Mouse (Mus musculus) T-helper 2 cell (primary cell): ENCODE measurements around the gene Hdhd5.

Source experiments
- in situ Hi-C: fragments of 300-600 bp; cut with MboI, MseI; formaldehyde crosslinking; loops from one replicate; pipeline ENCODE4 v1.15.1; 2025; ENCODE audit warnings: high pct_unique_total_duplicates

Gene Hdhd5

DNA sequence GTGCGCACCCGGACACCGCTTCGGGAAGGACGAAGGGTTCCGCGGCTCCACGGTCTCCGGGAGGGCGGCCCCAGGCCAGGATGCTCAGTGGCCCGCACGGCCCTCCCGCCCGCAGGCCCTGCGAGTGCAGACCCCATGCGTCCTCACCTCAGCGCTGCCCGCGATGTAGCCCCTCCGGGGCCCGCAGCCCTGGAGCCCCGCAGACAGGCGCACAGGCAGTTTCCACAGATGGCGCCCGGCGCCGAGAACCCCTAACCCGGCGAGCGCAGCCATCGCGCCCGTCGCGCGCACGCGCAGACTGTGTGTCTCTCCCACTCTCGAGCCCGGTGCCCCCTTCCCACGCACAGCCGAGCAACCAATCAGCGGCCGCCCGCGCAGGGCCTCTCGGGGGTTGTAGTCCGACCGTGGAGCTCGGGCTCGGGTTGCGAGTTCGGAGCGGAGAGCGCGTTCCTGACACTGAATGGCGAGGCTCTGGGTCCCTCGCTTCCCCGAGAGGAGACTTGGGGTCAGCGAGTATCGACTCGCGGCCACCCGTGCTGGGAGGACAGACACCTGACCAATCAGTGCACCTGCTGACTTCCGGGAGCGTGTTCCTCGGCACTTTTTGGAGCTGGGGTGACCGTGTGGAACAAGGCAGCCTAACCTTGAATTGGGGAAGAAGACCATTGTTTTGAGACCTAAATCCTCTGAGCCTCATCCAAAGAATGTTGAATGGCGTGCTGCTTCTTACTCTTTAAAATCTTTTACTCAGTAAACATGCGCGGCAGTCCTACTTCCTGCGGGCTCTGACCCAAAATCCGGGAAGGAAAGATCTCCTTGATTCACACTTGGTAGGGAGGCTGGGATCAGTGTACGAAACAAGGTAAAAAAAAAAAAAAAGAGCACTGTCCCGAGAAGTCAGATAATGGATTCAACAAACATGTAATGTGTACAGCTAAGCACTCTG lies at the start of gene Hdhd5:
Hdhd5 (minus strand) TSS at position 300 of the 946 bp plus-strand sequence.
- in situ Hi-C loops, result loop anchor here (5.0 kb wide), 1 partner anchor 131 kb away; no protein-coding TSS in a partner anchor

- in situ Hi-C loops, result loop anchor here (5.0 kb wide), 1 partner anchor 38 kb away; no protein-coding TSS in a partner anchor
Observed at GRCm38 (mm10) chr6:120580713-120581015, 49.5 kb upstream of the Hdhd5 start.

DNA sequence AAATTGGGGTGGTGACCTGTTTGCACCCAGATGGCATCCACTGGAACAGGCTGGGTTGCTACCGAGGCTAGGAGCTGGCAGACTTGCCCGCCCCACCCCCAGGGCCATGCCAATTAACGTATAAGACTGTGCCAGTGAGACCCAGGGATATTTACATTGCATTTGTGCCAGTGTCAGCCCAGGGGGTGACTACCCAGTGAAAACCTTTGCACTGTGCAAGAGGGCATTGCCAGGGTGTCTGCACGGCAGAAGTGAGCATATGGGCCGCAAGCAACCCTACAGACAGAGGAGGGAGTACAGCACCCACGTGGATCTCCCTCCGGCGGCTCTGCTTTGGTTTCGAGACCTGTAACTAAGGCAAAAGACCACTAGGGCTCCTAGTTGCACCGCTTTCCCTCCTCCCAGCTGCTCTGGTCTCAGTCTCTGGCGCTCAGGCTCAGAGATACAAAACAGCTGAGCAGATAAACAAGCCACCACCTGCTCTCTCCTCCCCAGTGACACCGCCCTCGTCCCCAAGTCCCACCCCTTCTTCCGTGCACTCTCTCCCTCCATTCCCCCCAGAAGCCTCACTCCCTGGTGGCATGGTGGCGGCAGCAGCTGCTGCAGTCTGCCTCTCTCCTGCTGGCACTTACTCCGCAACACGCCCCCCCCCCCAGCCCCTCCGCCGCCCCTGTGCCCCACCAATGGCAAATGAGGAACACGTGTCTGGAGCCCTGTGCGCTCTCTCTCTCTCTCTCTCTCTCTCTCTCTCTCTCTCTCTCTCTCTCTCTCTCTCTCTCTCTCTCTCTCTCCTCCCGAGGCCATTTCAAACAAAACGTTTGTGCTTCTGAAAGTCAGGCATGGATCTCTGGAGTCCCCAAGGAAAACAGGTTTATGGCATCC lies 49.0 kb upstream of the Hdhd5 start:
- in situ Hi-C loops, result loop anchor here (5.0 kb wide), 1 partner anchor 38 kb away; no protein-coding TSS in a partner anchor

DNA sequence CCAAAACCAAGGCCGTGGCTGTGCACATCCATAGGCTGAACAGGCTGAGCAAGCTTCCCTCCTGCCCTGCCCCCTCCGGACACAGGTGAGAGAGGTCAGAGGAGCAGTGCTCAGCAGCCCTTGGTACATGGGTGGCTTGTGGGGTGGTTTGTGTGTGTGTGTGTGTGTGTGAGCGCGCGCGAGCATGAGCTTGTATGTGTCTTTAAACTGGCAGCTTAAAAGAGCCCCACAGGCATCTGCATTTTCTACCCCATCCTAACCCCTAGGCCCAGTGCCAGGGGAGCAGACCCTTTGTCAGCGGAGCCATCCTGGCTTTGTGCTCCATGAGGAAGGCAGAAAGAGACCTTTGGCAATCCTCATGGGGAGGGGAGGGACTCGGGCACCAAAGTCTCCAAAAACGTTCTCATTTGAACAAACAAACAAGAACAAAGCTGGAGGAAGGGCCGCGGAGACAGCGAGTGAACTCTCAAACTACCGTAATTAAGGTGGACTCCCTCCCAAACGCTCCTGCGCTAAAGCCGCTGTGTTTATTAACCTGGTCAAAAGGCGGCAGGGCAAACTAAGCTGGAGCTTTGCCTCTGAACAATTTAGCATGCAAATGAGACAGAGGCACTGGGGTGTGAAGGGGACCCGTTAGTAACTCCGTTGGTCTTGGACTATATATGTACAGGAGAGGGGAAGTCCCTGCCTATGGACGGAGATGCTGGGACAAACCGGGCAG lies 48.2 kb upstream of the Hdhd5 start:
- in situ Hi-C loops, result no loop called here

DNA sequence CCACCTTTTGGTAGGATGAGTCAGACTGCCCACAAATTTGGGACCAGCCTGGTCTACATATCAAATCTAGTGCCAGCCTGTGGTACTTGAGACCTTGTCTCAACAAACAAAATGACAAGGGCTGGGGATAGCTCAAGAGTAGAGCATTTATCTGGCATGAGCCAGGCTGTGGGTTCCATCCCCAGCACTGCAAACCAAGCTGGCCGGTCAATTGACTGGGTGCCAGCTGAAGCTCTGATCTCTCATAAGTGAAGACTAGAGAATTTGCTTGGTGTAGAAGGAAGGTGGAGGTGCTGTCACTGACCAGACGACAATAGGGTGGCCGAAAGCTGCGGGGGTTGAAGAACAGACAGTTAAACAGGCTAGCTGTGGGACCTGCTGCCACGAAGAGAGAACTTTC lies 47.4 kb upstream of the Hdhd5 start:
- in situ Hi-C loops, result no loop called here

DNA sequence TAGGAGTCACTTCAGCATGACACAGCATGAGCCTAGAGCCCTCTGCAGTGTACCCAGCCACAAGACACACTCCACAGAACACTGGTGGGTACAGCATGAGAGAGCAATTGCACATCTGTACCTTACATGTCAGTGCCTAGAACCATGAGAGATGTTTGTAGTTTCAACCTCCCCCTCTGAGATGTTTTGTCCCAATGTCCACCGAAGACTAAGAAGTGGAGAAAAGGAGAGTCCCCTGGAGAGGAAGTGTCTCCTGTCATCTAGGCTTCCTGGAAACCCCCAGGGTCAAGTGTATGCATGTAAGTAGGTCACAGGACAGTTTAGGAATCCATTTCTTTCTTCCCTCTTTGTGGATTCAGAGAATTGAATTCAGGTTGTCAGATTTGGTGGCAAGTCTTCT lies 41.3 kb upstream of the Hdhd5 start:
- in situ Hi-C loops, result no loop called here

GRCm38 (mm10) chr6:120568257-120568656 lies 37.1 kb upstream of the Hdhd5 start:
- in situ Hi-C loops, result no loop called here

GRCm38 (mm10) chr6:120566911-120567909 lies 36.1 kb upstream of the Hdhd5 start:
- in situ Hi-C loops, result no loop called here

DNA sequence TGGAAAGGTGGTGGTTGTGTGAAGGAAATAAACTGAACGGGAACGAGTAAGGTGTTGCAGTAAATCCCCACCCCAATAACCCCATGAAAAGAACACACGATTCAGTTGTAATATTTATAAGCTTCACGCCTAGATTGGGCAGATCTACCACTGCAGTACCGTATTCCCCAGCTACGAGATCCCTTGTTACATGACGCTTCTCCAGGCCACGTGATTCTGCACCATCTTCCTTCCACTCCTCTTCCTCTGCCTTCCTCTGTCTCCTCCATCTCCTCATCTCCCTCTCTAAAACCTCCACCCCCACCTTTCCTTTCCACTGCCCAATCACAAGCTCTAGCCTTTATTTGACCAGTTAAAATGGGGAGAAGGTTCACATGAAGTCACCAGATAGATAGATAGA lies 25.5 kb upstream of the Hdhd5 start:
- in situ Hi-C loops, result loop anchor here (10.0 kb wide), 1 partner anchor 292 kb away; no protein-coding TSS in a partner anchor

DNA sequence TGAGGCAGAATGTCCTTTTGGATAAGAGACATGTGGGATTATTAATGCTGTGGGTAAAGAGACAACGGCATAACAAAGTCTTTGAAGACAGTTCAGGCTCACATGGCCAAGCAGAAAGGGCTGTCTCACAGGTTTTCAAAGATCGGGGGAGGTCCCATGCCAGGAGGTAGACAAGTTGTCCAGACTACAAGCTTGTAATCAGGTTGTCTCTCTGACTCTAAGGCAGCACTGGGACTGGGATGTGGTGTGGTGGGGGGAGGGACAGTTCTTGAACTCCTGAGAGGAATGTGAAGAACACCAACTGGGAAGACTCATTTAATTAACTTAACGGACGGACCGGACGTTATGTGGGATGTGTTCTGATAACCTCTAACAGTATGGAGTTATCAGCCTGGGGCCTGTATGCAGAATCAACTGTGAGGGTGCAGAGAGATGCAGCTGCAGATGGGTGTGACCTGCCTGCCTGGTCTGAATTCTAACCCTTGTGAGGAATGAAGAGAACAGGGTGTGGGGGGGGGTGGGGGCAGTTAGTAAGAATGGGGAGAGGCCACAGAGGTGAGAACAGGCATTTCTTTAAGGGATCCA lies 25.0 kb upstream of the Hdhd5 start:
- in situ Hi-C loops, result loop anchor here (10.0 kb wide), 1 partner anchor 291 kb away; no protein-coding TSS in a partner anchor

DNA sequence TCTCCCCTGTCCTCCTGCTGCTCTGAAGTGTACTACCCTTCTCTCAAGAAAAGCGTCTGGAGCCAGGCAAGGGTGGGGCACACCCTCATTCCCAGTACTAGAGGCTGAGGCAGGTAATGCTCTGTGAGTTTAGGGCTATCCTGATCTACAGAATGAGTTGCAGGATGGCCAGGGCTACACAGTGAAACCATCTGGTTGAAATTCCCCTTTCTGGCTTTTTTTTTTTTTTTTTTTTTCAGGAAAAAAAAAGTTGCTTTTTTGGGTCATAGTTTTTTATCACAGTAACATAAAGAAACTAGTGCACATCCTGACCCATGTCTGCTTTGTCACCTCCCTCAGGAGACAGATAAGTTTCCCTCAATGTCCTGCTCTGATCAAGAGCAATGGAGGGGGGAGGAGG lies 24.0 kb upstream of the Hdhd5 start:
- in situ Hi-C loops, result loop anchor here (10.0 kb wide), 1 partner anchor 290 kb away; no protein-coding TSS in a partner anchor

DNA sequence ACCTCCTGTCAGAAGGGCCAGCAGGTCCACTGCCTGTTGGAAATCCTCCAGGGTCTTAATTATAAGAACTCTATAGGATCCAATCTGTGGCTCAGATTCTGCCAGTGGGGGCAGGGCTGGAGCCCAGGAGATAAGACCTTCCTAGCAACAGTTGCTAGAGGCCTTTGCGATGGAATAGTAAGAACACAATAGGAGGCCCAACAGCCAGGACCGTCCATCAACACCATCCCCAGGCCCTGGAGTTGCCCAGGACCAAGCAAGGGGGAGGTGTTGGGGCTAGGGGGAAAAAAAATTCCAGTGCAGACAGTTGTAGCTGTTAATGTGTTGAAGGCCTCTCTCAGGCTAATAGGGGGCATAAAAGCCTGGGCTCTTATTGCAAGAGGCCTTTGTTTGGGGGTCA lies 19.1 kb upstream of the Hdhd5 start:
- in situ Hi-C loops, result loop anchor here (10.0 kb wide), 1 partner anchor 285 kb away; no protein-coding TSS in a partner anchor

- in situ Hi-C loops, result no loop called here
Observed at GRCm38 (mm10) chr6:120548581-120548980, 17.5 kb upstream of the Hdhd5 start.

GRCm38 (mm10) chr6:120546973-120547372 lies 15.9 kb upstream of the Hdhd5 start:
- in situ Hi-C loops, result no loop called here

- in situ Hi-C loops, result no loop called here
Observed at GRCm38 (mm10) chr6:120546292-120546691, 15.2 kb upstream of the Hdhd5 start.

- in situ Hi-C loops, result loop anchor here (5.0 kb wide), 2 partner anchors 40 to 195 kb away; no protein-coding TSS in a partner anchor
Observed at GRCm38 (mm10) chr6:120542061-120542460, 10.9 kb upstream of the Hdhd5 start.

DNA sequence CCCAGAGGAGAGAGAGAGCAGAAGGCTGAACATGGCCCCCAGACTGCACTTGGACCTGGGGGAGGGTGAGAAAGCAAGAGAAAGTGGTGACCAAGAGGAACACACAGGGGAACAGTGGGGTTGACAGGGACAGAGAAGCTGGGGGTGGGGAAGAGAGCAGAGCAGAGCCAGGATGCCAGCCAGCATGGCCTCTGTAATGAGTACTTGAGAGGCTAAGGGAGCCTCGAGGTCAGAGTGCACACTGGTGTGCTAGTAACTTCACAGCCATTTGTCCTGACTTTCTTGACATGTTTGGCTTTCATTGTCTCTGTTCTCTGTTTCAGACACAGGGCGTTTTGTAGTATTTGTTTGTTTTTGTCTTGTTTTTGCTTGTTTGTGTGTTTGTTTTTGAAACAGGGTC lies 10.3 kb upstream of the Hdhd5 start:
- in situ Hi-C loops, result loop anchor here (5.0 kb wide), 2 partner anchors 41 to 196 kb away; no protein-coding TSS in a partner anchor

- in situ Hi-C loops, result loop anchor here (5.0 kb wide), 2 partner anchors 42 to 197 kb away; no protein-coding TSS in a partner anchor
Observed at GRCm38 (mm10) chr6:120539781-120540231, 8.7 kb upstream of the Hdhd5 start.

DNA sequence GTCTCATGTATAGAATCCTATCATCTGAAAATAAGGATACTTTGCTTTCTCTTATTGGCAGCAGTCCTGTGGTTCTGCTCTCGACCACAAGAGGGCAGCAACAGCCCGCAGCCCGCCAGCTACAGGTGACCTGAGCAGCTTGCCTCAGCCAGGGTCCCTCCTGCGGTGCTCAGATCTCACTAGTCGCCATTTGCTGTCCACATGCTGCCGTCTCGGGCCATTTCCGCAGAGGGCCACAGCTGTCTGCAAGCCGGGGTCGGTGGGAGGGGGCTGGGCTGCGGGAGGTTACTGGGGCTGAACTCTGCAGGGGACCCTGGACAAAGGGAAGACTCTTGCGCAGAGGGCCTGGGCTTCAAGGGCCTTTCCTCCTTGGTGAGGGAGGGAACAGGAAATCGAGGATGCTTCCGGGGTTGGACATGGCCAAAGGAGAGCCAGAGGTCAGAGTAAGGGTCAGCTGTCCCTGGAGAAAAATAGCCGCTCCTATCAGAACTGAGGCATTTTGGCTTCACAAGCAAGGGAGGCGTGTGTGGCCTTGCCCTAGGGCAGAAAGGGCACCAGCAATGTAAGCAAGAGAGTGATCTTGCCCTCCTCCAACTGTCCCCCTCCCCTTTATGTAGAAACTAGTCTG lies 8.1 kb upstream of the Hdhd5 start:
- in situ Hi-C loops, result no loop called here
